Mouse (Mus musculus) splenic B cell, adult 2 months (primary cell): ENCODE measurements around the gene Hnrnph1.

Experiments used
- DNase-seq: peaks from one replicate; pipeline ENCODE4 v3.0.0-alpha.2; 2011; ENCODE audit warnings: low read depth, low spot score
- H3K27me3 ChIP-seq: 2 replicates; pipeline ENCODE4 v1.6.1; 2012; ENCODE audit warnings: mild to moderate bottlenecking, low read length, moderate library complexity, mixed read lengths; ENCODE audit not compliant: control insufficient read depth, poor library complexity, insufficient read depth, severe bottlenecking
- H3K36me3 ChIP-seq: 2 replicates; pipeline ENCODE4 v1.6.1; 2012; ENCODE audit warnings: mild to moderate bottlenecking, low read length, moderate library complexity, mixed read lengths; ENCODE audit not compliant: control insufficient read depth, poor library complexity, insufficient read depth, severe bottlenecking

Hnrnph1 gene

DNA sequence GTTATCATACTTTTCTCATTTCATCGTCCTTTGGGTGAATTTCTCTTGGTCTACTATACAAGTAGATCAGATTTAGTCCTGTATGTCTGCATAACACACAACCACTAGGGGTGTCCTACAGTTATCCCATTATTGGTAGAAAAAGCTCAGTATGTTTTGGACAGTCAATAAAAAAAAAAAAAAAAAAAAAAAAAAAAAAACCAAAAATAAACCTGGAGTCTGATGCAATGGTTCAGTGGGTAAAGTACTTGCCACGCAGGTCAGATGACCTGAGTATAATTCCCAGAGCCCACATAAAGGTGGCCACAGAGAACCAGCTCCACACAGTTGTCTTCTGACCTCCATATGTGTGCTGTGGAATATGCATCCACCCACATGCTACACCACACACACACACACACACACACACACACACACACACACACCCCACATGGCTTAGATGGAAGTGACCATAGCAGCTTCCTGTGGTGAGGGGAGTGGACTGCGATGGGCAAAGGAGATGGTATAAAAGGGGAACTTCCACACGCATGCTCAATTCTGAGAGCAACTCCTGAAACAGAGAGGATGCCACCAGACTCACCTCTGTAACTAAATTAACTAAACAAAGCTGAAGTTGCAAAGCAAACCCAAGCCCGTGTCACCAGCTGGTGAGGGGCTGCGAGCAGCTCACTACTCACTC is 38.9 kb downstream of the Hnrnph1 start:
- H3K36me3 ChIP-seq, result peaks cover 9% of the 10 kb centered on the region
- H3K27me3 ChIP-seq, result no peaks in the 10 kb centered on the region
- no peak for DNase-seq

GRCm38 (mm10) chr11:50417856-50418255 is 41.1 kb downstream of the Hnrnph1 start:
- peaks cover 7% of the 10 kb centered on the region for H3K36me3 ChIP-seq
- DNase-seq, result no peak
- H3K27me3 ChIP-seq, result no peaks in the 10 kb centered on the region

- no peak for DNase-seq
- no peaks in the 10 kb centered on the region for H3K27me3 ChIP-seq
- H3K36me3 ChIP-seq, result no peaks in the 10 kb centered on the region; the same call in 1 of the 2 replicates
Observed at GRCm38 (mm10) chr11:50421461-50421860, 44.7 kb downstream of the Hnrnph1 start.

- peak; percentile 71 for DNase-seq
- H3K36me3 ChIP-seq, result no peaks in the 10 kb centered on the region; the same call in 1 of the 2 replicates
Observed at GRCm38 (mm10) chr11:50421934-50422780, 45.4 kb downstream of the Hnrnph1 start.

DNA sequence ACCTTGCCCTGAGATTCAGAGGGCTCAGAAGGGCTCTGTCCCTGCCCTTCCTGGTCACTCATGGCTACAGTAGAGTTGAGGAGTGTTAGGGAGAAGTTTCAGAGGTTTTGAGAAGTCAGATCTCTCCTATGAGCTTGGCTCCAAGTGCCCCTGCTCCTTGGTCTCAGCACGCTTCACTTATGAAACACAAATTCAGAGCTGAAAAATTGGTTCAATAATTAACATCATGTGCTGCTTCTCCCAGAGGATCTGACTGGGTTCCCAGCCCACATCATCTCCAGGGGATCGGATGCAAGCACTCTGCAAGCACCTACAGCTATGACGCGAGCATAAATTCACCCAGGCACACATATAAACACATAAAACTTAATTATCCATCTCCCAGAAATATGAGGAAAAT is 49.3 kb downstream of the Hnrnph1 start:
- H3K36me3 ChIP-seq, result no peaks in the 10 kb centered on the region; the same call in 1 of the 2 replicates
- no peak for DNase-seq
- no peaks in the 10 kb centered on the region for H3K27me3 ChIP-seq

More at GRCm38 (mm10) chr11:50421934-50422780, 45.4 kb downstream of the Hnrnph1 start:
- no peaks in the 10 kb centered on the region for H3K27me3 ChIP-seq

- Histone ChIP-seq H3K27me3 (no peaks in the 10 kb centered on the region), H3K36me3 (no peaks in the 10 kb centered on the region)
- DNase-seq, result peak; percentile 85
Observed at GRCm38 (mm10) chr11:50430277-50431133, 53.7 kb downstream of the Hnrnph1 start, which contains the start of gene Rufy1. TSS of gene Rufy1 (minus strand) at chr11:50431125.

DNA sequence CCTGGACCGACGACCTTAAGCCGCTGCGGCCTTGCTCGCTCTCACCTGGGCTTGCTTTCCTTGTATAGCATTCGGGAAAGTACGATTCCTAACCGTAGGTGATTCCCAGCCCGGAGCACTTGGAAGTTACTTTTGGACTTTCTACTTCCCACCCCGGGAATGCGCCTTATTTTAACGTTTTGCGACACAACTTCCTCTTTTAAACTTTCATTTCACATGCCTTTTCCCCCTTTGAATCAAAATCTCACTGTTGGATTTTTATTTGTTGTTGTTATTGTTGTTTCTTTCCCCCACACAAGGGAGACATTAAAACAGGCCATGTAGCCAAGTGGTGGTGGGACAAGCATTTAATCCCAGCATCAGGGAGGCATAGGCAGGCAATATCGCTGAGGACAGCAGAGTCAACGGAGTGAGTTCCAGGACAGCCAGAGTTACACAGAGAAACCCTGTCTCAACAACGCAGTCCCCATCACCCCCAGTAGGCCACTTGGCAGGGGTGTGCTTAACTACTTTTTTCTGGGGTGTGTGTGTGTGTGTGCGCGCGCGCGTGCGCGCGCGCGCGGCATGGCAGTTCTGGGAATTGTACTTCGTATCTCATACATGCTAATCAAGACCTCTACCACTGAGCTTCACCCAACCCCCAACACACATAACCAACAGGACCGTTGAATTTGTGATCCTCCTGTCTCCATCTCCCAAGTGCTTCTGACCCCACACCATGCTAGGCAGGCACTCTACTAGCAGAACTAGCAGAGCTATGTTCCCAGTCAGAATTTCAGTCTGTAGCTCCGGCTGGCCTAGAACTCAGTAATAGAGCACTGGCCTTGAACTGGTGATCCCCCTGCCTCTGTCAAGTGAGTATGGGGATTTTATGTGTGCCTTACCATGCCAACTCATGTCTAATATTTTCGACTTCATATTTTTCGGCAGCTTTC is 54.6 kb downstream of the Hnrnph1 start:
- no peak for DNase-seq
- Histone ChIP-seq H3K27me3 (no peaks in the 10 kb centered on the region), H3K36me3 (no peaks in the 10 kb centered on the region)

- H3K36me3 ChIP-seq, result no peaks in the 10 kb centered on the region
- no peak for DNase-seq
- no peaks in the 10 kb centered on the region for H3K27me3 ChIP-seq
Observed at GRCm38 (mm10) chr11:50432069-50432440, 55.3 kb downstream of the Hnrnph1 start.

- DNase-seq, result no peak
- no peaks in the 10 kb centered on the region for H3K27me3 ChIP-seq
- no peaks in the 10 kb centered on the region for H3K36me3 ChIP-seq
Observed at GRCm38 (mm10) chr11:50432896-50433295, 56.1 kb downstream of the Hnrnph1 start.
